Mouse (Mus musculus): ENCODE data around the gene Rpl22l1.

- TF ChIP-seq POLR2A (IDR thresholded peaks at IDR 0.05; ENCODE audit: borderline replicate concordance, low read depth, low read length) (no peak), CTCF (IDR thresholded peaks at IDR 0.05; ENCODE audit: low read depth, low read length) (no peak)
Measured at GRCm38 (mm10) chr3:28811441-28811840, 6.2 kb downstream of the Rpl22l1 start.
